Mouse (Mus musculus) naive thymus-derived CD4-positive, alpha-beta T cell, adult 2 months (primary cell): ENCODE data around the gene Atp8a1.

ENCODE experiments used
- DNase-seq: peaks from one replicate; pipeline ENCODE4 v3.0.0-alpha.2; 2011; ENCODE audit warnings: low read depth

Atp8a1 gene

GRCm38 (mm10) chr5:67847253-67848165 lies at the start of gene Atp8a1:
Atp8a1 (minus strand) TSS chr5:67847434.
- DNase-seq, result peak; percentile 98

- no peak for DNase-seq
Measured at GRCm38 (mm10) chr5:67884422-67885210, 37.4 kb upstream of the Atp8a1 start.

- no peak for DNase-seq
Measured at GRCm38 (mm10) chr5:67883564-67884171, 36.4 kb upstream of the Atp8a1 start.

- no peak for DNase-seq
Measured at GRCm38 (mm10) chr5:67871414-67871813, 24.2 kb upstream of the Atp8a1 start.

GRCm38 (mm10) chr5:67866221-67866620 lies 19.0 kb upstream of the Atp8a1 start:
- DNase-seq, result no peak

- no peak for DNase-seq
Measured at GRCm38 (mm10) chr5:67865670-67866069, 18.4 kb upstream of the Atp8a1 start.

- no peak for DNase-seq
Measured at GRCm38 (mm10) chr5:67864508-67865060, 17.4 kb upstream of the Atp8a1 start.

- no peak for DNase-seq
Measured at GRCm38 (mm10) chr5:67863950-67864391, 16.7 kb upstream of the Atp8a1 start.

- no peak for DNase-seq
Measured at GRCm38 (mm10) chr5:67854963-67855606, 7.9 kb upstream of the Atp8a1 start.

- no peak for DNase-seq
Measured at GRCm38 (mm10) chr5:67852860-67853259, 5.6 kb upstream of the Atp8a1 start.

GRCm38 (mm10) chr5:67849411-67849810 lies 2.2 kb upstream of the Atp8a1 start:
- DNase-seq, result no peak

GRCm38 (mm10) chr5:67848511-67849014 lies 1.3 kb upstream of the Atp8a1 start:
- DNase-seq, result no peak

GRCm38 (mm10) chr5:67846361-67847224 lies 641 bp downstream of the Atp8a1 start:
- DNase-seq, result peak; percentile 79

GRCm38 (mm10) chr5:67845190-67845691 lies 2.0 kb downstream of the Atp8a1 start:
- DNase-seq, result peak; percentile 43

- DNase-seq, result no peak
Measured at GRCm38 (mm10) chr5:67844070-67844469, 3.2 kb downstream of the Atp8a1 start.

- no peak for DNase-seq
Measured at GRCm38 (mm10) chr5:67842306-67842705, 4.9 kb downstream of the Atp8a1 start.

- no peak for DNase-seq
Measured at GRCm38 (mm10) chr5:67833841-67834240, 13.4 kb downstream of the Atp8a1 start.

- peak; percentile 48 for DNase-seq
Measured at GRCm38 (mm10) chr5:67831293-67832147, 15.7 kb downstream of the Atp8a1 start.

- no peak for DNase-seq
Measured at GRCm38 (mm10) chr5:67828356-67828755, 18.9 kb downstream of the Atp8a1 start.
